Mouse (Mus musculus) MEL (cell line): Measurements from ENCODE around the gene Pnpla2. TPM values are rescaled to one million over a fixed set of nuclear protein-coding genes. Genes with fewer than 3 reads are reported as not detected.

Experiments used
- DNase-seq: peaks from one replicate; pipeline ENCODE4 v3.0.0; 2011; ENCODE audit warnings: low read depth, low spot score
- H3K27ac ChIP-seq: 2 replicates; pipeline ENCODE4 v1.5.1; 2012; ENCODE audit warnings: low read depth, mild to moderate bottlenecking, control low read depth, low read length, moderate library complexity; ENCODE audit not compliant: control insufficient read depth
- H3K27me3 ChIP-seq, 2 experiments: fragments of 150-350 bp in 1 of 2; sonication (generic) in 1 of 2; 2 replicates each; pipeline ENCODE4 v1.6.1; 2012; ENCODE audit warnings: low read length in 2 of 2, mild to moderate bottlenecking in 2 of 2, improper control_type of control experiment in 1 of 2, moderate library complexity in 1 of 2; ENCODE audit not compliant: insufficient read depth in 2 of 2, control insufficient read depth in 1 of 2
- H3K36me3 ChIP-seq, 2 experiments: 2 replicates each; pipeline ENCODE4 v1.6.1; 2012 to 2014; ENCODE audit warnings: low read length in 2 of 2, improper control_type of control experiment in 1 of 2, inconsistent platforms in 1 of 2, mild to moderate bottlenecking in 1 of 2; ENCODE audit not compliant: insufficient read depth in 2 of 2, control insufficient read depth in 1 of 2
- H3K4me1 ChIP-seq, 2 experiments: fragments of 150-350 bp in 1 of 2; sonication (generic) in 1 of 2; 2 replicates each; pipeline ENCODE4 v1.6.1; 2012; ENCODE audit warnings: low read length in 2 of 2, improper control_type of control experiment in 1 of 2, mild to moderate bottlenecking in 1 of 2; ENCODE audit not compliant: insufficient read depth in 2 of 2, control insufficient read depth in 1 of 2
- H3K4me3 ChIP-seq, 2 experiments: fragments of 150-350 bp in 1 of 2; sonication (generic) in 1 of 2; 2 replicates each; pipeline ENCODE4 v1.5.1; 2012; ENCODE audit warnings: low read depth in 2 of 2, low read length in 2 of 2, mild to moderate bottlenecking in 2 of 2, moderate library complexity in 2 of 2, control low read depth in 1 of 2, improper control_type of control experiment in 1 of 2; ENCODE audit not compliant: control insufficient read depth in 1 of 2, insufficient read depth in 1 of 2
- H3K79me2 ChIP-seq: 2 replicates; pipeline ENCODE4 v1.6.1; 2012; ENCODE audit warnings: mild to moderate bottlenecking, low read length, moderate library complexity; ENCODE audit not compliant: control insufficient read depth, poor library complexity, insufficient read depth
- H3K9ac ChIP-seq: 2 replicates; pipeline ENCODE4 v1.6.1; 2012; ENCODE audit warnings: low read depth, mild to moderate bottlenecking, control low read depth, low read length, moderate library complexity; ENCODE audit not compliant: control insufficient read depth, poor library complexity, severe bottlenecking
- H3K9me3 ChIP-seq: fragments of 150-350 bp; sonication (generic); replicated peaks from 2 replicates; pipeline ENCODE4 v1.6.1; 2012; ENCODE audit warnings: mild to moderate bottlenecking, low read length, improper control_type of control experiment, moderate library complexity; ENCODE audit not compliant: insufficient read depth
- BHLHE40 ChIP-seq: IDR thresholded peaks from 2 replicates; pipeline ENCODE4 v1.6.1; 2012; ENCODE audit warnings: low read depth, mild to moderate bottlenecking, inconsistent platforms, low read length, improper control_type of control experiment, borderline replicate concordance
- CHD1 ChIP-seq: IDR thresholded peaks from 2 replicates; pipeline ENCODE4 v1.6.1; 2012; ENCODE audit warnings: low read depth, mild to moderate bottlenecking, inconsistent platforms, low read length, improper control_type of control experiment
- CTCF ChIP-seq, 3 experiments: IDR thresholded peaks in 2 of 3; conservative IDR thresholded peaks in 1 of 3; 2 replicates each; pipeline ENCODE4 v1.5.1; 2011 to 2012; ENCODE audit warnings: low read length in 3 of 3, low read depth in 2 of 3, mild to moderate bottlenecking in 2 of 3, improper control_type of control experiment in 1 of 3, inconsistent platforms in 1 of 3, mixed read lengths in 1 of 3, moderate library complexity in 1 of 3; ENCODE audit not compliant: control insufficient read depth in 1 of 3, insufficient read depth in 1 of 3, poor library complexity in 1 of 3, severe bottlenecking in 1 of 3
- ELF1 ChIP-seq: IDR thresholded peaks from 2 replicates; pipeline ENCODE4 v1.6.1; 2014; ENCODE audit warnings: low read depth, mild to moderate bottlenecking, inconsistent platforms, low read length, improper control_type of control experiment, moderate library complexity
- EP300 ChIP-seq, 2 experiments: IDR thresholded peaks; 2 replicates each; pipeline ENCODE4 v1.6.1; 2011; ENCODE audit warnings: improper control_type of control experiment in 2 of 2, low read length in 2 of 2, low read depth in 1 of 2, mild to moderate bottlenecking in 1 of 2
- ETS1 ChIP-seq: IDR thresholded peaks from 2 replicates; pipeline ENCODE4 v1.6.1; 2012; ENCODE audit warnings: low read depth, mild to moderate bottlenecking, inconsistent platforms, low read length, improper control_type of control experiment, moderate library complexity
- GABPA ChIP-seq: IDR thresholded peaks from 2 replicates; pipeline ENCODE4 v1.6.1; 2012; ENCODE audit warnings: low read depth, mild to moderate bottlenecking, inconsistent platforms, low read length, improper control_type of control experiment, moderate library complexity
- GATA1 ChIP-seq: IDR thresholded peaks from 2 replicates; pipeline ENCODE4 v1.6.1; 2011; ENCODE audit warnings: low read depth, low read length, improper control_type of control experiment
- HCFC1 ChIP-seq: IDR thresholded peaks from 2 replicates; pipeline ENCODE4 v1.6.1; 2012; ENCODE audit warnings: low read depth, mild to moderate bottlenecking, inconsistent platforms, low read length, improper control_type of control experiment, moderate library complexity
- KAT2A ChIP-seq: conservative IDR thresholded peaks from 2 replicates; pipeline ENCODE4 v1.6.1; 2012; ENCODE audit warnings: low read depth, low read length, improper control_type of control experiment, inconsistent platforms
- MAZ ChIP-seq: IDR thresholded peaks from 2 replicates; pipeline ENCODE4 v1.6.1; 2012; ENCODE audit warnings: low read depth, mild to moderate bottlenecking, inconsistent platforms, low read length, improper control_type of control experiment
- MYB ChIP-seq: IDR thresholded peaks from 2 replicates; pipeline ENCODE4 v1.6.1; 2011; ENCODE audit warnings: mild to moderate bottlenecking, low read depth, low read length, improper control_type of control experiment
- MYC ChIP-seq: IDR thresholded peaks from 2 replicates; pipeline ENCODE4 v1.6.1; 2011; ENCODE audit warnings: low read depth, mild to moderate bottlenecking, low read length, improper control_type of control experiment, moderate library complexity
- NRF1 ChIP-seq: IDR thresholded peaks from 2 replicates; pipeline ENCODE4 v1.6.1; 2014; ENCODE audit warnings: low read depth, mild to moderate bottlenecking, inconsistent platforms, low read length, improper control_type of control experiment, moderate library complexity; ENCODE audit not compliant: poor library complexity, insufficient read depth, severe bottlenecking
- POLR2AphosphoS2 ChIP-seq: IDR thresholded peaks from 2 replicates; pipeline ENCODE4 v1.6.1; 2011; ENCODE audit warnings: low read length, improper control_type of control experiment
- RAD21 ChIP-seq: IDR thresholded peaks from 2 replicates; pipeline ENCODE4 v1.6.1; 2011; ENCODE audit warnings: mild to moderate bottlenecking, low read depth, low read length, improper control_type of control experiment
- RCOR1 ChIP-seq: IDR thresholded peaks from 2 replicates; pipeline ENCODE4 v1.6.1; 2012; ENCODE audit warnings: low read depth, mild to moderate bottlenecking, inconsistent platforms, low read length, improper control_type of control experiment
- SIN3A ChIP-seq: IDR thresholded peaks from 2 replicates; pipeline ENCODE4 v1.6.1; 2012; ENCODE audit warnings: low read length, improper control_type of control experiment, inconsistent platforms
- TBP ChIP-seq: IDR thresholded peaks from 2 replicates; pipeline ENCODE4 v1.8.0; 2011; ENCODE audit warnings: low read depth, low read length, improper control_type of control experiment
- TCF12 ChIP-seq: IDR thresholded peaks from 2 replicates; pipeline ENCODE4 v1.6.1; 2014; ENCODE audit warnings: low read depth, mild to moderate bottlenecking, inconsistent platforms, low read length, improper control_type of control experiment, moderate library complexity
- UBTF ChIP-seq: IDR thresholded peaks from 2 replicates; pipeline ENCODE4 v1.6.1; 2012; ENCODE audit warnings: low read depth, mild to moderate bottlenecking, inconsistent platforms, low read length, improper control_type of control experiment, moderate library complexity, borderline replicate concordance; ENCODE audit not compliant: insufficient read depth
- USF1 ChIP-seq: IDR thresholded peaks from 2 replicates; pipeline ENCODE4 v1.6.1; 2014; ENCODE audit warnings: low read depth, mild to moderate bottlenecking, inconsistent platforms, low read length, improper control_type of control experiment, moderate library complexity
- ZC3H11A ChIP-seq: IDR thresholded peaks from 2 replicates; pipeline ENCODE4 v1.6.1; 2012; ENCODE audit warnings: low read depth, mild to moderate bottlenecking, inconsistent platforms, low read length, improper control_type of control experiment
- ZMIZ1 ChIP-seq: IDR thresholded peaks from 2 replicates; pipeline ENCODE4 v1.6.1; 2012; ENCODE audit warnings: low read depth, mild to moderate bottlenecking, inconsistent platforms, low read length, improper control_type of control experiment, moderate library complexity
- ZNF384 ChIP-seq: IDR thresholded peaks from 2 replicates; pipeline ENCODE4 v1.6.1; 2012; ENCODE audit warnings: low read depth, mild to moderate bottlenecking, inconsistent platforms, low read length, improper control_type of control experiment
- polyA plus RNA-seq, 2 experiments: library from polyadenylated mRNA; stranded (reverse) in 1 of 2; unstranded in 1 of 2; fragments of >175 nt in 1 of 2; fragments of >200 nt in 1 of 2; gene quantifications; 2 replicates each; pipeline versions ENCODE4 v1.2.1 to v1.2.4; 2012; ENCODE audit warnings: low replicate concordance in 2 of 2, low read depth in 1 of 2; ENCODE audit not compliant: insufficient read length in 2 of 2, insufficient read depth in 1 of 2, missing spikeins in 1 of 2
- total RNA-seq: library from RNA; depleted of rRNA; stranded (reverse); fragments of 300-350 nt; gene quantifications from 2 replicates; pipeline ENCODE4 v1.2.3, GENCODE M21; 2012

Gene Pnpla2
- total and polyA plus RNA-seq, 3 experiments, result 8.3 to 38.6 TPM; not detected in 1

- DNase-seq, result no peak
- H3K27ac ChIP-seq, result no peak overlapping the region
- H3K79me2 ChIP-seq, result no peaks in the 10 kb centered on the region
- TF ChIP-seq MAZ (no peak), EP300 (IDR thresholded peaks at IDR 0.05; ENCODE audit: low read depth in 1 of 2, low read length in 2 of 2) (no peak), UBTF (no peak), ZMIZ1 (no peak), TBP (no peak), ELF1 (no peak), GABPA (no peak), GATA1 (no peak), MYB (no peak), NRF1 (no peak), RCOR1 (no peak), SIN3A (no peak), RAD21 (no peak), BHLHE40 (no peak), MYC (no peak), CHD1 (no peak)
- H3K36me3 ChIP-seq, result no peaks in the 10 kb centered on the region; a peak in 1 of 4 replicates
- no peak overlapping the region for H3K9ac ChIP-seq
- no peaks in the 10 kb centered on the region for H3K27me3 ChIP-seq
- no peak overlapping the region for H3K4me3 ChIP-seq
- H3K9me3 ChIP-seq, result no peaks in the 10 kb centered on the region
- no peaks in the 10 kb centered on the region for H3K4me1 ChIP-seq
Observed at GRCm38 (mm10) chr7:141493729-141494128, 38.7 kb downstream of the Pnpla2 start.

DNA sequence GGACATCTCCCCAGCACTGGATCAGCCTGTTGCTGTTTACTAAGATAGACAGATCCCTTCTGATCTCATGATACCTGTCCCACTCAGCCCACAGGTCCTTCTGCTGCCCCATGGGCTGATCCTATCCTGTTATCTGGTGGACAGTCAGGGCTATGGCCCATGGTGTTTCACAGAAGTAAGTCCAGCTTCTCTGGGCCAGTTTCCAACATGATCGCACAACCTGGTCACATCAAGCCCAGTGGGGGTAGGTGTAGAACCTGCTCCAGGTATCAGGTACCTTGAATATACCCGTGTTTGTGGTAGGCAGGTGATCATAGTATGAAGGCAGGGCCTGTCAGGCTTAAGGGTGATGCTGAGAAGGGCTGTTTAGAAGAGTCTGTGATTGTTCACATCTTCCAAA, 40.4 kb downstream of the Pnpla2 start:
- H3K27me3 ChIP-seq, result no peaks in the 10 kb centered on the region
- no peak overlapping the region for H3K4me3 ChIP-seq
- no peak overlapping the region for H3K27ac ChIP-seq
- no peaks in the 10 kb centered on the region for H3K79me2 ChIP-seq
- TF ChIP-seq ZC3H11A (no peak), NRF1 (no peak), ZMIZ1 (no peak), ELF1 (no peak), ETS1 (no peak), ZNF384 (no peak), GATA1 (no peak), USF1 (no peak), POLR2AphosphoS2 (no peak), TCF12 (no peak), RCOR1 (no peak), HCFC1 (no peak), SIN3A (no peak), CTCF (IDR thresholded peaks at IDR 0.05 in 2 of 3, conservative IDR thresholded peaks at IDR 0.05 in 1 of 3; ENCODE audit: control insufficient read depth in 1 of 3, insufficient read depth in 1 of 3, low read depth in 2 of 3, low read length in 3 of 3, poor library complexity in 1 of 3, severe bottlenecking in 1 of 3) (no peak), KAT2A (no peak)
- TF ChIP-seq, all 39 proteins: peak for 0
- H3K36me3 ChIP-seq, result no peaks in the 10 kb centered on the region; a peak in 1 of 4 replicates
- no peak for DNase-seq
- H3K9me3 ChIP-seq, result no peaks in the 10 kb centered on the region
- no peak overlapping the region for H3K9ac ChIP-seq
- no peaks in the 10 kb centered on the region for H3K4me1 ChIP-seq
